Mouse (Mus musculus) gastrocnemius, postnatal 4 days (tissue): Measurements from ENCODE around the gene Vdr. TPM values are rescaled to one million over a fixed set of nuclear protein-coding genes. Genes with fewer than 3 reads are reported as not detected.
"Not testable (repeated sequence)": the region's sequence is repeated elsewhere in the genome, so short reads cannot be mapped to it uniquely, and the experiment has no call there.

Experiments used
- DNase-seq, 2 experiments: peaks; one replicate each; pipeline ENCODE4 v3.0.0; 2021 to 2022; ENCODE audit warnings: low spot score in 2 of 2, mixed read lengths in 2 of 2
- total RNA-seq, 2 experiments: library from RNA; stranded (reverse); gene quantifications; 2 replicates each; pipeline ENCODE4 v1.2.3; 2021

Gene Vdr
- total RNA-seq, 2 experiments from 2014 or later: 0.15 to 0.47 TPM

- DNase-seq: no peak
Observed at GRCm38 (mm10) chr15:97881423-97881822, 29.0 kb downstream of the Vdr start.

- no peak for DNase-seq
Observed at GRCm38 (mm10) chr15:97880441-97880840, 30.0 kb downstream of the Vdr start.

- DNase-seq: no peak
Observed at GRCm38 (mm10) chr15:97878696-97879328, 31.6 kb downstream of the Vdr start.

GRCm38 (mm10) chr15:97875784-97876183 lies 34.6 kb downstream of the Vdr start:
- DNase-seq: no peak

- no peak for DNase-seq
Observed at GRCm38 (mm10) chr15:97873717-97874116, 36.7 kb downstream of the Vdr start.

- DNase-seq: no peak
Observed at GRCm38 (mm10) chr15:97872161-97872560, 38.3 kb downstream of the Vdr start.

- no peak for DNase-seq
Observed at GRCm38 (mm10) chr15:97871055-97872030, 39.1 kb downstream of the Vdr start.

GRCm38 (mm10) chr15:97870116-97870515 lies 40.3 kb downstream of the Vdr start:
- DNase-seq: not testable (repeated sequence)

GRCm38 (mm10) chr15:97868985-97869384 lies 41.4 kb downstream of the Vdr start:
- DNase-seq: no peak

GRCm38 (mm10) chr15:97865988-97866387 lies 44.4 kb downstream of the Vdr start:
- no peak for DNase-seq

GRCm38 (mm10) chr15:97865175-97865574 lies 45.3 kb downstream of the Vdr start:
- DNase-seq: no peak

- no peak for DNase-seq
Observed at GRCm38 (mm10) chr15:97864361-97865045, 45.9 kb downstream of the Vdr start.

- no peak for DNase-seq
Observed at GRCm38 (mm10) chr15:97863494-97863881, 46.9 kb downstream of the Vdr start.

GRCm38 (mm10) chr15:97862881-97863493 lies 47.4 kb downstream of the Vdr start:
- no peak for DNase-seq

- no peak for DNase-seq
Observed at GRCm38 (mm10) chr15:97860353-97860752, 50.1 kb downstream of the Vdr start.

GRCm38 (mm10) chr15:97858431-97858830 lies 52.0 kb downstream of the Vdr start:
- DNase-seq: no peak

- no peak for DNase-seq
Observed at GRCm38 (mm10) chr15:97854551-97854950, 55.9 kb downstream of the Vdr start.

- DNase-seq: no peak
Observed at GRCm38 (mm10) chr15:97854059-97854458, 56.4 kb downstream of the Vdr start.

- DNase-seq: no peak
Observed at GRCm38 (mm10) chr15:97852291-97852690, 58.1 kb downstream of the Vdr start.

GRCm38 (mm10) chr15:97851011-97851410 lies 59.4 kb downstream of the Vdr start:
- no peak for DNase-seq

- DNase-seq: no peak
Observed at GRCm38 (mm10) chr15:97850441-97850840, 60.0 kb downstream of the Vdr start.
